Mouse (Mus musculus) E14TG2a.4 (cell line): ENCODE results near the gene Tnfrsf1a.
A peak's percentile ranks its signal among the peaks of the same experiment; 100 is the strongest.

Experiments
- H3K27me3 ChIP-seq: 2 replicates; pipeline ENCODE4 v1.6.1; 2014; ENCODE audit warnings: low read length, control low read depth; ENCODE audit not compliant: insufficient read depth
- H3K36me3 ChIP-seq: 2 replicates; pipeline ENCODE4 v1.6.1; 2014; ENCODE audit warnings: low read length, control low read depth; ENCODE audit not compliant: insufficient read depth
- H3K4me1 ChIP-seq: replicated peaks from 2 replicates; pipeline ENCODE4 v1.6.1; 2014; ENCODE audit warnings: low read depth, low read length, control low read depth
- H3K4me3 ChIP-seq: replicated peaks from 2 replicates; pipeline ENCODE4 v1.5.1; 2014; ENCODE audit warnings: mild to moderate bottlenecking, low read length
- H3K9me3 ChIP-seq: 2 replicates; pipeline ENCODE4 v1.6.1; 2014; ENCODE audit warnings: low read length, control low read depth
- CTCF ChIP-seq: conservative IDR thresholded peaks from 2 replicates; pipeline ENCODE4 v1.5.1; 2014; ENCODE audit warnings: low read length
- NANOG ChIP-seq: IDR thresholded peaks from 2 replicates; pipeline ENCODE4 v1.6.1; 2014; ENCODE audit warnings: borderline replicate concordance, low read length, mixed read lengths
- POU5F1 ChIP-seq: IDR thresholded peaks from 2 replicates; pipeline ENCODE4 v1.6.1; 2014; ENCODE audit warnings: low read length, borderline replicate concordance

The Tnfrsf1a gene

DNA sequence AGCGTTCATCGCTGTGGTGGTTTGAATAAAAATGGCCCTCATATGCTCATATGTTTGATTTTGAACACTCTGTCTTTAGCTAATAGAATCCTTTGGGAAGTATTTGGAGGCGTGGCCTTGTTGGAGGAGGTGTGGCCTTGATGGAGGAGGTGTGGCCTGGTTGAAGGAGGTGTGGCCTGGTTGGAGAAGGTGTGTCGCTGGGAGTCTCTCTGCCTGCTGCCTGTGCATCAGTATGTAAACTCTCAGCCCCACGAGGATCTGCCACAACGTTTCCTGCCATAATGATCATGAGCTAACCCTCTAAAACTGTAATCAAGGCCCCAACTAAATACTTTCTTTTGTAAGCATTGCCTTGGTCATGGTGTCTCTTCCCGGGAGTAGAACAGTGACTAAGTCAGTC, 58.1 kb downstream of the Tnfrsf1a start:
- no peak for TF ChIP-seq POU5F1
- no peak for TF ChIP-seq CTCF
- no peak for TF ChIP-seq NANOG
- Histone ChIP-seq H3K9me3 (peaks cover 23% of the 10 kb centered on the region), H3K36me3 (no peaks in the 10 kb centered on the region), H3K4me3 (no peak overlapping the region), H3K27me3 (no peaks in the 10 kb centered on the region), H3K4me1 (peaks cover 67% of the 10 kb centered on the region)

- Histone ChIP-seq H3K9me3 (peaks cover 23% of the 10 kb centered on the region), H3K4me3 (no peak overlapping the region), H3K36me3 (no peaks in the 10 kb centered on the region), H3K27me3 (no peaks in the 10 kb centered on the region), H3K4me1 (peaks cover 71% of the 10 kb centered on the region)
- no peak for TF ChIP-seq CTCF
Measured at GRCm38 (mm10) chr6:125407657-125408056, 58.5 kb downstream of the Tnfrsf1a start.

DNA sequence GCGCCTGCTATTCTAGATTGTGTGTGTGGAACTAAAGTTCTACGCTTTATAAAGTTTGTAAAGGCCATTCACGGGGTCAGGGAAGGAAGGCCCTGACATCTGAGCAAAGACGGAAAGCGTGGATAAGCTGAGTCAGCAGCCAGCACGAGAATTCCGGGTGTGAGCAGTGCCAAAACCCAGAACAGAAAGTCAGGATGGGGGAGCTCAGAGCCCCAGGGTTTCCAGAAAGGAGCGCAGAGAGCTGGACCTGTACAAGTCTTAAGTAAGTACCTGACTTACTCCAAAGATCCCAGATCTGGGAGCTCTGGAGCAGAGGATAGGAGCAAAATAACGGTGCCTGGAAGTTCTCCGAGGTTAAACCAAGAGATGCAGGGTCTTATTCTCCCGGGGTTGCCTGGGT, 61.4 kb downstream of the Tnfrsf1a start:
- Histone ChIP-seq H3K36me3 (no peaks in the 10 kb centered on the region), H3K9me3 (peaks cover 23% of the 10 kb centered on the region), H3K4me1 (peaks cover 76% of the 10 kb centered on the region), H3K27me3 (no peaks in the 10 kb centered on the region), H3K4me3 (peak overlapping the region; percentile 68)
- TF ChIP-seq POU5F1 (no peak), CTCF (no peak), NANOG (no peak)

GRCm38 (mm10) chr6:125410995-125411547, 61.9 kb downstream of the Tnfrsf1a start:
- peaks cover 71% of the 10 kb centered on the region for H3K4me1 ChIP-seq
- no peaks in the 10 kb centered on the region for H3K36me3 ChIP-seq
- TF ChIP-seq NANOG = peak; percentile 80
- TF ChIP-seq POU5F1 = no peak
- H3K9me3 ChIP-seq = peaks cover 23% of the 10 kb centered on the region
- H3K27me3 ChIP-seq = no peaks in the 10 kb centered on the region
- peak overlapping the region; percentile 68 for H3K4me3 ChIP-seq

- Histone ChIP-seq H3K9me3 (peaks cover 20% of the 10 kb centered on the region), H3K36me3 (no peaks in the 10 kb centered on the region), H3K4me1 (peaks cover 67% of the 10 kb centered on the region), H3K27me3 (no peaks in the 10 kb centered on the region), H3K4me3 (peak overlapping the region; percentile 68; the same call in 1 of the 2 replicates)
- no peak for TF ChIP-seq CTCF
Measured at GRCm38 (mm10) chr6:125411661-125412060, 62.5 kb downstream of the Tnfrsf1a start.
